Mouse (Mus musculus): ENCODE results near the gene Npff.

DNA sequence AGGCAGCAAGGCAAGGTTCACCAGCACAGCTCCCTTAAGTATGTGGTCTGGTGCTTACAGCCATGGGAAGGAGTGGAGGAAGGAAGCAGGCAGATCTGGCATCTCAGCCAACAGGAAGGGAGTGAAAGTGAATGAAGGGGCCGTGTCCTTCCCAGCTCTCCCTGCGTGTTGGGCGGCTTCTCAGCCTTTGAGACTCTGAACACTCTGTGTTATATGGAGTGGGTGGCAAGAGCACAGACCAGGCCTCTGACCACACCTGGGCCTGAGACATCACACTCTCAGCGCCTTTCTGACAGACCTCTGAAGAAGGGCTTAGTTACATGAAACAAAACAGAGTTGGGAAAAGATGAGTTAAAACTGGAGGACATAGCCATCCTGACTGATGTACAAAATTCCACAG is 5.8 kb upstream of the Npff start:
- TF ChIP-seq CTCF (IDR thresholded peaks at IDR 0.05; ENCODE audit: control insufficient read depth, insufficient read depth, insufficient read length) (no peak), FOSL1 (IDR thresholded peaks at IDR 0.05; ENCODE audit: insufficient read depth, low read length, poor library complexity, severe bottlenecking) (no peak), MYOG (IDR thresholded peaks at IDR 0.05; ENCODE audit: control insufficient read depth, extremely low read depth, insufficient read length) (no peak), CEBPB (IDR thresholded peaks at IDR 0.05; ENCODE audit: low read depth) (no peak), MAX (IDR thresholded peaks at IDR 0.05) (no peak), USF1 (IDR thresholded peaks at IDR 0.05; ENCODE audit: low read depth) (no peak)

All from C2C12 (cell line).